Mouse (Mus musculus) v-Abl transformed pro-B cells (cell line): ENCODE results near the gene Vegfb.
"Not testable (repeated sequence)": the region's sequence is repeated elsewhere in the genome, so short reads cannot be mapped to it uniquely, and the experiment has no call there.

Source experiments
- in situ Hi-C, 2 experiments: fragments of 400-800 bp; cut with MboI; formaldehyde crosslinking; loops; one replicate each; pipeline ENCODE4 v1.15.1; 2025; ENCODE audit not compliant: unreplicated experiment in 2 of 2

Gene Vegfb

DNA sequence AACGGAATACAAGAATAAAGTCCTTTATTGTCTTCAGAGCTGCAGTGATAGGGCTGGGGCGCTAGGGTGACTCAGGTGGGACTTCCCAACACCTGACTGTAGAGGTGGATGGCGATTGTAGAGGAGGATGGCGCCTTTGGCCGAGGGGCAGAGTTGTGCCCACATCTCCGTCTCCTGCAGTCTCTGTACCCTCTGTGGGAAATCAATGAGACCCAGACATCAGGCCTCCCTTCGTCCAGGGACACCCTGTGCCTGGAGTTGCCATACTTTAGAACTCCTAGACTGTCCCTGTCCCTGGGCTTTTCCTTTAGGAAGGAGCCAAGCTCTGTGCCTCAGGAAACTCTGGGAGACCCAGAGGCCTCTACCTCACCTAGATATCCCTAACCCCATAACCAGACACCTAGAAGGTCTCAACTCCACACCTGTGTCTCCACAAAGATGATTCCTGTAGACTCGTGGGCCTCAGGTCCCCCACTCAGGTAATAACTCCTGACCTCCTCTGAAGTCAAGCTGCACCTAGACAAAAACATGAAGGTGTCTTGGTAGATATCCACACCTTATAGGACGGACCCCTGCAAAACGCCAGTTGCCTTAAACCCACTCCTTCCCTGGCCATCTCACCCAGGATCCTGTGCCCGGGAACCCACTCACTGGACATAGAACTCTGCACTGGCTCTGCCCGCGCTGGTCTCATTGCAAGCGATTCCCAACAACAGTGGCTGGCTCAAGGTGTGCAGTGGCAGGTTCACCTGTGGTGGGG lies 5.7 kb upstream of the Vegfb start:
- in situ Hi-C loops: no loop called here

DNA sequence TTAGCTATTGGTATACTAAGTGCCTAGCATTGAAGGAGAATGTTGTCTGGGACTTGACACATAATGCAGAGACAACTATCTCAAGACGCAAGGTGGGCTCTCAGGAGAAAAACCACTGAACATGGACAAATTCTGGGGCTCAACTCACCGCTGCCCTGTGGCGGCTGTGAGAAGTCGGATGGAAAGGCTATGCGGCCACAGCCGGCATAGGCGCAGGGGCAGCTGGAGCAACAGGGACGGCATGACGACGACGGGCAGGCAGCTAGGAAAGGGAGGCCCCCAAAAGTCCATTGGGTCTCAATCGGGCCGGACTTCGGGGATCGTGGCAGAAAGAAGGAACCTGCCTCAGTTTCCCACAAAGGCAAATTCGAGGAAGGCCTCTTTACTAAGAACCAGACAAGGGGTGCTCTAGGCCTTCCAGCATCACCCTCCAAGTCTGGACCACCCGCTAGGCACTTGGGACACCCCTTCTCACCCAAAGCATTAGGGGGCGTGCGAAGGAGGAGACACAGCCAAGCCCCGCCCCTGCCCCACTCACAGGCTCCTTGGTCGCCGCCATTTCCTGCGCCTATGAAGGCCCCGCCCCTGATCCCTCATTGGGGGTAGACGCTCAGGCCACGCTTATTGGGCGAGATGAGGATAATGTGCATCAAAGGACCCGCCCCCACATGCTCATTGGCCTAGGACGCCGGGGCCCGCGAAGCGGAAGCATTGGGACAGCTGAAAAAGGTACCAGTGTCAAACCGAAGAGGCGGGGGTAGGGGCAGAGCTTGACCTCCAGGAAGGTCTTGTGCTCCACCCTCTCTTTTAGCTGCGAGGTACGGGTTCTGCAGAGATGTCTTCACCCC lies 4.8 kb upstream of the Vegfb start, which contains the start of gene Dnajc4:
Gene Dnajc4, minus strand, starts transcription at position 562 of the 848 bp plus-strand sequence.
- in situ Hi-C loops: no loop called here

DNA sequence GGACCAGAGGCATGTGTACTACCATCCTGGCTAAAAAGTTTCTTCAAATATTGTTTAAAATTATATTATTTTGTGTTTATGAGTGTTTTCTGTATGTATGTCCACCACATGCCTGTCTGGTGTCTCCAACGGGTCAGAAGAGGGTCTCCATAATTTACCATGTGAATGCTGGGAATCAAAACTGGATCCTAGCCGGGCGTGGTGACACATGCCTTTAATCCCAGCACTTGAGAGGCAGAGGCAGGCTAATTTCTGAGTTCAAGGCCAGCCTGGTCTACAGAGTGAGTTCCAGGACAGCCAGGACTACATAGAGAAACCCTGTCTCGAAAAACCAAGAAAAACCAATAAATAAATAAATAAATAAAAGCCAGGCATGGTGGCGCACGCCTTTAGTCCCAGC lies 3.7 kb upstream of the Vegfb start:
- in situ Hi-C loops: not testable (repeated sequence)

DNA sequence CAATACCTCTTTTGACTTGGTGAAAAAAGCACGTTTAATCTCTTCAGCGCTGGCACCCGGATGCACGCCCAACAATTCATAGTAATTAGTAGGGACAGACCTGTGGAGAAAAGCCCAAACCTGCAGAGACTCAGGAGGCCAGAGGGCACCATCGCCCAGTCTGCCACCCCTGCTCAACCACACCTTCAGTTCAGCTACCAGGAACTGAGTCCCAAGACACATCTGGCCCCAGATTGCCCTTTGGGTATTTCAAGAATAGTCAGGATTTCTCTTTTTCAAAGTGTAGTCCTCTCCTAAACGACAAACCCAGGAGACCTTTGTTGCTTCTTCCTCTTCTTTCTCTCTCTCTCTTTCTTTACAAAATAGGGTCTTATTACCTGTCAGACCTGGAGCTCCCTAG lies 3.3 kb upstream of the Vegfb start:
- in situ Hi-C loops: no loop called here

GRCm38 (mm10) chr19:6989251-6989650 lies 1.8 kb upstream of the Vegfb start:
- in situ Hi-C loops: no loop called here

DNA sequence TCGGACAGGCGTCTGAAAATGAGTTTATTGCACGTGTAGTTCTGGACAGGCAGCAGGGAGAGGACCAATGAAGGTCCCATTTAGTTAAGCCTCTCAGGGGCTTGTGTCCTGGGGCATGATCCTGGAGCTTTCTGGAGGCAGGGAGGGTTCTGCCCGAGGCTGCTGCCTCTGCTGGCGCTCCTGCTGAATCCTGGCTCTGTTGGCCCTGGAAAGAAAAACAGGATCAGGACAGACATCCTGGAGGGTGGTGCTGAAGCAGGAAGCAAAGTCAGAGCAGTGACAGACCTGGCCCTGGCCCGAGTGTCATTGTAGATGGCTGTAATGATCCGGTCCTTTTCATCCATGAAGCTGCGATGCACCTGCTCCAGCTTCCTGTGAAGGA lies 444 bp upstream of the Vegfb start:
- in situ Hi-C loops: no loop called here

GRCm38 (mm10) chr19:6985951-6986708 lies 1.3 kb downstream of the Vegfb start:
- in situ Hi-C loops: no loop called here

GRCm38 (mm10) chr19:6985300-6985699 lies 2.2 kb downstream of the Vegfb start:
- in situ Hi-C loops: no loop called here

DNA sequence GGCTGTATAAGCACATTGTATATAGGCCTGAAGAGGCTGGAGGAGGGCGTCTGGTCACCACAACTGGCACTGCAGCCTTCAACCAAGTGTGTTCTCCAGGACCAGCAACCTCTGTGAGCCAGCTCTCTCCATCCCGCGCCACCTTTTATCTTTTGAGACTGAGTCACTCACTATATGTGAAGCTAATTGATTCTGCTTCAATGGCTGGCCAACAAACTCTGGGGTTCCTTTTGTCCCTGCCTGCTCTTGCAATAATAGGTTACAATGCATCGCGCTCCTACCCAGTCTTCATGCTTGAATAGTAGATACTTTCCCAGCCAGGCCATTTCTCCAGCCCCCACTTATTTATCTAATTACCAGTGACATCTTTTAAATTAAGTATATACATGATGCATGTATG lies 3.8 kb downstream of the Vegfb start:
- in situ Hi-C loops: loop anchor here in 1 of 2 experiments (5.0 kb wide), 1 partner anchor 34 kb away; the partner anchor contains the start of gene Fermt3

DNA sequence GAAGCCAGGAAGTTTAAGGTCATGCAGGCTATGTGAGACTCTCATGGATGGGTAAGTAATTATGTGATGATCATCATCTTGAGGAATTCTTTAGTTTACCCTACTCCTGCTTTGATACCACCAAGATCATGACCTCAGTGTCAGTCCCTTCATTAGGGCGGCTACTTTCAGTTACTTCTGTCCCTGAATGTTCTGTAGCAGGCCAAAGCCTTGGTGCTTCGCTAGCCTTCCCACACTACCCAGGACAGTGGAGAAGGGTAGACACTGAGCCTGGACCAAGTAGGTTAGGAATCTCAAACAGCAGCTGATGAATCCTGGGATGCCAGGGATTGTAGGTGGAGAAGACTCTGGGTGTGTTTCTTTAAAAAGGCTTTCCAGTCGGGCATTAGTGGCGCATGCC lies 6.0 kb downstream of the Vegfb start:
- in situ Hi-C loops: loop anchor here in 1 of 2 experiments (5.0 kb wide), 1 partner anchor 36 kb away; the partner anchor contains the start of gene Fermt3

DNA sequence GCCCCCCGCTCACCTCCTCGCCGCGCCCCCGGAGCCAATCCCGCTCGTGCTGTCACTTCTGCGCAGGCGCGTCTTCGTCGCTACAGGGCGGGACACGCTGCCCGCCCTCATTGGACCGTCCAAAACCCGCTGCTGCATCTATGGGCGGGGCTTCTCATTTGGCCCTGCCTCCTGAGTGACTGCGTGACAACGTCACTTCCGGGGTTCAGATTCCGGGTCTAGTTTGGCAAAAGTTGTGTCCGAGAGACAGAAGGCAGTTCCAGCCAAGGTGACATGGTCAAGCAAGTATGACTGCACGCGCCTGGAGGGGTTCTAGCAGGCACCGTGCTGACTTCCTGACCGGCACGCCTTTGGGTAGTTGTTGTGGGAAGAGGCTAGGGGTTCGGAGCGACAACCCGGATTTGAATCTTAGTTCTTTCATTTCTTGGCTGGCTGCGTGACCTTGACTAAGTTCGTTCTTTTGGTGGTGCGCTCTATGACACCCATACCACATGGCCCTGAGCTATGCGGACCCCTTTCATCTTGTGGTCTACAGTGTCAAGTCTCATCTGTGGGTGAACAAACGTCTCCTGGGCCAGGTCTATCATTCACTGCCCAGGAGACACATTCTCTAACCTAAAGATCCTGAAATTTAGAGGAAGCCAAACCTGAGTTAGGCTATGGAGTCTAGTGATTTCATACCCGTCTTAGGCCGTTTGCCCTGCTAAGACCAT lies 6.9 kb downstream of the Vegfb start, which contains the start of gene Fkbp2:
Gene Fkbp2, minus strand, starts transcription at position 121 of the 713 bp plus-strand sequence.
- in situ Hi-C loops: loop anchor here in 1 of 2 experiments (5.0 kb wide), 1 partner anchor 37 kb away; the partner anchor contains the start of gene Fermt3

GRCm38 (mm10) chr19:6979486-6980380 lies 7.7 kb downstream of the Vegfb start:
- in situ Hi-C loops: loop anchor here (5.0 kb wide), 3 partner anchors 38 to 57 kb away; partner anchors contain the start of genes Esrra (in 2 of the 2) and Fermt3 (in 1 of the 2)

DNA sequence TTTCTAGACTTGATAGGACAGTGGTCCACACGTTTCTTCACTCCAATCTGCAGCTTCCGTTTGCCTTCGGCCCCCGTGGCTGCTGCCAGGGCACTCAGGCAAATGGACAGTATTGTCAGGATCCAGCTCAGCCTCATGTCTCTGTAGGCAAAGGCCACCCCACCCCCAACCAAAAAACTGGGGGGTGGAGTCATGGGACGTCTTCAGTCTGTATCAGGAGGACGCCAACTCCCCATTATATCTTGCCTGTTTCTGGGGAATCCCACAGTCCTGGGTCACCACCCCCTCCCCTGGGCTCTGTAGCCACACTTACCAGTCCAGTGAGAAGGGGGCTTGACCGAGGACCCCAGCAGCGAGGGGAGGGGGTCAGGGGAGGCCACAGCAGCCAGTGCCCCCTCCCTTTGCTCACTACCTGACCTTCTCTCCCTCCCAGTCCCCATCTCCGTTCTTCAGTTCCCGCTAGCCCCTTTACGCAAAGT lies 8.4 kb downstream of the Vegfb start:
- in situ Hi-C loops: loop anchor here (5.0 kb wide), 2 partner anchors 43 to 57 kb away; partner anchors contain the start of gene Esrra (in 2 of the 2)

DNA sequence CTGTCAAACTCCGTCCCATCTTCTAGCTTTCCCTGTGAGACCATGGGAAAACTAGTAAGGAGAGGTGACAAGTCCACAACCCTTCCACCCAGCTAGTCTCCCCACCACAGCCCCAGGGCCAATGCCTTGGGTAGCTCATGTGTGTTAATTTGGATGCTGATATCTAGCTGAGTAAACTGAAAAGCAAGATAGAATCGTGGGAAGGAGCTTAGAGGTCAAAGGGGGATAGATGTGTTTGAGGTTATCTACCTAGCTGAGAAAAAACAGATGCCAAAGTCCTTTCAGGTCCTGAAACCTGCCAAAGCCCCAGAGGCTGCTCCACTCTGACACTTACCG lies 8.8 kb downstream of the Vegfb start:
- in situ Hi-C loops: loop anchor here (5.0 kb wide), 2 partner anchors 44 to 56 kb away; partner anchors contain the start of gene Esrra (in 2 of the 2)

GRCm38 (mm10) chr19:6977759-6978638 lies 9.5 kb downstream of the Vegfb start:
- in situ Hi-C loops: loop anchor here (5.0 kb wide), 2 partner anchors 44 to 56 kb away; partner anchors contain the start of gene Esrra (in 2 of the 2)

DNA sequence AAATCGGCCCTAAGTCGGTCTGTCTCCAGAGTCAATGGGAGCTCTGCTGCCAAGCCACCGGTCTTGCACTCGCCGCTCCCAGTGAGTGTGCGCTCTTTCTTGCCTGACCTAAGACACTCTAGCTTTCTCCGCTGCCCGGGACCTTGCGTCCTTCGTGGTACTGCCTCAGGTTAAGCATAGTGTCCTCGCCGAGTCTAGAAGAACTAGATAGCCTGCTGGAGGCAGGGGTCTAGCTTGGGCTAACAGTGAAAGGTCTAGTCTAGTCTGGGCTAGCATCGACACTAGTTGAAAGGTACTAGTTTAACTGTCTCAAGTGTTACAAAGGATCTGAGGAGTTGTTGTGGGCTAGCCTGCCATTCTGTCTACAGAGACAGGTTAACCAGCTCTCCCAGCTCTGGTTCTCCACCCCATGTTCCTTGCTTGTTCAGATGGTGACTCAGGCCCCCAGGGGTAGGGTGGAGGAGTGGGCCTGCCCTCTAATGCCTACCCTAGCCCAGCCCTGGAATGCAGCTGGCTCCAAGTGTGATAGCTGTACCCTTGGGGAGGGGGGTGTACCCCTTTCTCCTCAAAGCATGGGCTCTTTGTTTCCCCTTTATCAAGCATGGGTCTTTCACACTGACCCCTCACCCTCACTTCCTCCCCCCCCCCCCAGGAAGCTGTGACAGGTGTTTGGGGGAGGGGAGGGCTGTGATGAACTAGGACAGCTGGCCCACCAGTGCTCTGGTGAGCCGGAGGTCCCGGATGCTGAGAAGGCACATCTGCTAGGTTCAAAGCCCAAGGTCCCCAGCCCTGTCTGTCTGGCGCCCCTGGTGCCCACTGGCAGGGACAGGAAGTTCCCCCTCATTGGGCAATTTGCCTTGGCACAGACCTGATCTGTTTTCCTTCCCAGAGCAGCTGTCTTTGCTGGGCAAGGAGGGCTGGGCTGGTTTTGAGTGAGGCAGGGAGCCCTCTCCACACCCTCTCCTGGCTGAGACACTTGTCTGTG lies 11.6 kb downstream of the Vegfb start, which contains the start of gene Plcb3:
Gene Plcb3, minus strand, starts transcription at position 934 of the 985 bp plus-strand sequence.
- in situ Hi-C loops: loop anchor here (5.0 kb wide), 2 partner anchors 46 to 54 kb away; partner anchors contain the start of gene Esrra (in 2 of the 2)
